Mouse (Mus musculus) bone marrow, adult 2 months (tissue): Measurements from ENCODE around the gene Lce1f.

Source experiments
- CTCF ChIP-seq: fragments of 200-500 bp; IDR thresholded peaks from 2 replicates; pipeline ENCODE4 v1.5.1; 2011; ENCODE audit warnings: low read length, control low read depth; ENCODE audit not compliant: control insufficient read depth, insufficient read depth
- POLR2A ChIP-seq: fragments of 200-500 bp; IDR thresholded peaks from 2 replicates; pipeline ENCODE4 v1.6.1; 2011; ENCODE audit warnings: low read depth, mild to moderate bottlenecking, control low read depth, low read length, borderline replicate concordance; ENCODE audit not compliant: control insufficient read depth

GRCm38 (mm10) chr3:92752238-92752637 lies 32.1 kb upstream of the Lce1f start, which contains the start of gene Lce1g:
- no peak for TF ChIP-seq POLR2A
- no peak for TF ChIP-seq CTCF
